Mouse (Mus musculus): ENCODE results near the gene Aldh1l1. TPM values are rescaled to one million over a fixed set of nuclear protein-coding genes. Genes with fewer than 3 reads are reported as not detected.
A peak's percentile ranks its signal among the peaks of the same experiment; 100 is the strongest.

The Aldh1l1 gene
- polyA plus RNA-seq, 1 experiment from 2014 or later: 2.1 TPM

- no peak for ATAC-seq (ENCODE audit: insufficient number of reproducible peaks, insufficient read depth, low FRiP score, low TSS enrichment)
- Histone ChIP-seq H3K4me3 (peak overlapping the region; percentile 65), H3K36me3 (no peaks in the 10 kb centered on the region), H3K27me3 (peaks cover 28% of the 10 kb centered on the region), H3K4me2 (replicated peaks) (peak overlapping the region; percentile 100), H3K9me3 (no peaks in the 10 kb centered on the region), H3K27ac (no peak overlapping the region), H3K4me1 (peaks cover 15% of the 10 kb centered on the region), H3K9ac (peak overlapping the region; percentile 66)
- under 1% methylated on average over 38 of the region's 38 CpGs for WGBS
Measured at GRCm38 (mm10) chr6:90462841-90463227, 23.4 kb upstream of the Aldh1l1 start.

- no peak overlapping the region for H3K27ac ChIP-seq
- H3K4me1 ChIP-seq: peaks cover 15% of the 10 kb centered on the region
- H3K27me3 ChIP-seq: peaks cover 28% of the 10 kb centered on the region
- WGBS: under 1% methylated on average over 31 of the region's 31 CpGs
- ATAC-seq (ENCODE audit: insufficient number of reproducible peaks, insufficient read depth, low FRiP score, low TSS enrichment): peak; percentile 62
- H3K4me2 ChIP-seq (replicated peaks): peak overlapping the region; percentile 100
- H3K9ac ChIP-seq: peak overlapping the region; percentile 66
- H3K4me3 ChIP-seq: peak overlapping the region; percentile 65
- H3K36me3 ChIP-seq: no peaks in the 10 kb centered on the region
- H3K9me3 ChIP-seq: no peaks in the 10 kb centered on the region
Measured at GRCm38 (mm10) chr6:90463228-90463862, 22.9 kb upstream of the Aldh1l1 start.

DNA sequence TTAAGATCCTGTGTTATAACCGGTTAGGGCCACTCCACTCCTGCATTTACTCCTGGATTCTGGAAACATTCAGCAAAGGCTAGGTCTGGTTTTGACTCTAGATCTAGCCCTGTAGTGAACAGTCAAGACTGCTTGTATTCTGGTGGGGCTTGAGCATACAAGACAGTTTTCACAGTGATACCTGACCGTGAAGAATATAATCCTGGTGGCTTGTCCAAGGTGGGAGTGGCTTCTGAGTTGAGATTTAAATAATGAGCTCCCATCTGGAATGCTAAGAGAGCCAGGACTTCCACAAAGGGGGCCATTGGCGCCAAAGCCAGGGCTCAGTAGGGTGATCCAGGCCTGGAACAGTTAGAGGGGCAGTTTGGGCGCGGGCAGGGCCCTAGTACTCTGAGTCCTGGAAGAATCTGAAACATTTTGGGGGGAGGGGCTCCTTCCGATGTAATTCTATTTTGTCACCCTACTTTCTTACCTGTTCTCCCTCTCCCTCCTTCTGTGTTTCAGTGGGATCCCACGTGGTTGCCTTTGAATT is 22.3 kb upstream of the Aldh1l1 start:
- peaks cover 28% of the 10 kb centered on the region for H3K27me3 ChIP-seq
- no peaks in the 10 kb centered on the region for H3K9me3 ChIP-seq
- no peaks in the 10 kb centered on the region for H3K36me3 ChIP-seq
- 0 out of 2 replicates have a peak, but pooled peaks have one; percentile 2 for ATAC-seq (ENCODE audit: insufficient number of reproducible peaks, insufficient read depth, low FRiP score, low TSS enrichment)
- no peak overlapping the region for H3K27ac ChIP-seq
- H3K9ac ChIP-seq: 0 out of 2 replicates have a peak overlapping the region, but pooled peaks have one; percentile 27
- peak overlapping the region; percentile 100 for H3K4me2 ChIP-seq (replicated peaks)
- peaks cover 15% of the 10 kb centered on the region for H3K4me1 ChIP-seq
- peak overlapping the region; percentile 65 for H3K4me3 ChIP-seq
- WGBS: 27% methylated on average over 7 of the region's 7 CpGs

- Histone ChIP-seq H3K4me1 (peaks cover 15% of the 10 kb centered on the region), H3K36me3 (no peaks in the 10 kb centered on the region), H3K9me3 (no peaks in the 10 kb centered on the region), H3K4me3 (no peak overlapping the region), H3K9ac (no peak overlapping the region), H3K4me2 (replicated peaks) (no peak overlapping the region), H3K27ac (no peak overlapping the region), H3K27me3 (peaks cover 28% of the 10 kb centered on the region)
- 90% methylated on average over 11 of the region's 11 CpGs for WGBS
- no peak for ATAC-seq (ENCODE audit: insufficient number of reproducible peaks, insufficient read depth, low FRiP score, low TSS enrichment)
Measured at GRCm38 (mm10) chr6:90465028-90465640, 21.1 kb upstream of the Aldh1l1 start.

DNA sequence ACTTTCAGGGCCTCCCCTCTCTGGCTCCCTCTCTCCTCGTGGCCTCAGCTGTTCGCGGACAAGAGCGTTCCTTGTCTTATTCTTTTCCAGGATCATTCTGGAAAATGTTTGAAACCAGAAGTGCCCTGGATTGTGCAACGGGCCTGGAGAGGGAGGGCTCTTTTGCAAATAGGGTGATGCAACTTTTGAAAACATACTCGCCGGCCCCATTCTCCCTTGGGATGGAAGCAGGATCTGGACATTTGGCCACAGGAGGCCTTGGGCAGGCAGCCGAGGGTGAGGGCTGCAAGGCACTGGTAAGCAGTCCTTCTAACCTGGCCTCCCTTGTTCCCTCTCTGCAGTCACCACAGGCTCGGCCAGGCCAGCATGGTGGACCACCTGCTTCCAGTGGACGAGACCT is 20.1 kb upstream of the Aldh1l1 start:
- WGBS: 78% methylated on average over 10 of the region's 10 CpGs
- ATAC-seq (ENCODE audit: insufficient number of reproducible peaks, insufficient read depth, low FRiP score, low TSS enrichment): no peak

GRCm38 (mm10) chr6:90466847-90467410 is 19.3 kb upstream of the Aldh1l1 start:
- no peaks in the 10 kb centered on the region for H3K36me3 ChIP-seq
- no peak overlapping the region for H3K4me2 ChIP-seq (replicated peaks)
- ATAC-seq (ENCODE audit: insufficient number of reproducible peaks, insufficient read depth, low FRiP score, low TSS enrichment): no peak
- H3K4me1 ChIP-seq: peaks cover 23% of the 10 kb centered on the region
- no peaks in the 10 kb centered on the region for H3K9me3 ChIP-seq
- H3K9ac ChIP-seq: no peak overlapping the region
- H3K4me3 ChIP-seq: no peak overlapping the region
- peaks cover 12% of the 10 kb centered on the region for H3K27me3 ChIP-seq
- no peak overlapping the region for H3K27ac ChIP-seq
- WGBS: 91% methylated on average over 12 of the region's 12 CpGs

More for the DNA sequence above, 20.1 kb upstream of the Aldh1l1 start:
- Histone ChIP-seq H3K4me1 (peaks cover 20% of the 10 kb centered on the region), H3K4me3 (no peak overlapping the region), H3K4me2 (replicated peaks) (no peak overlapping the region), H3K36me3 (no peaks in the 10 kb centered on the region), H3K9ac (no peak overlapping the region), H3K27ac (no peak overlapping the region), H3K27me3 (peaks cover 20% of the 10 kb centered on the region), H3K9me3 (no peaks in the 10 kb centered on the region)

GRCm38 (mm10) chr6:90468216-90468615 is 18.0 kb upstream of the Aldh1l1 start:
- H3K9me3 ChIP-seq: no peaks in the 10 kb centered on the region
- H3K27ac ChIP-seq: no peak overlapping the region
- WGBS: 73% methylated on average over 1 of the region's 1 CpGs
- H3K4me2 ChIP-seq (replicated peaks): no peak overlapping the region
- no peak for ATAC-seq (ENCODE audit: insufficient number of reproducible peaks, insufficient read depth, low FRiP score, low TSS enrichment)
- H3K27me3 ChIP-seq: peaks cover under 1% of the 10 kb centered on the region; the same call in 1 of the 2 replicates
- no peaks in the 10 kb centered on the region for H3K36me3 ChIP-seq
- no peak overlapping the region for H3K9ac ChIP-seq
- no peak overlapping the region for H3K4me3 ChIP-seq
- H3K4me1 ChIP-seq: peaks cover 16% of the 10 kb centered on the region

GRCm38 (mm10) chr6:90469041-90469440 is 17.2 kb upstream of the Aldh1l1 start:
- Histone ChIP-seq H3K9me3 (no peaks in the 10 kb centered on the region), H3K4me3 (no peak overlapping the region), H3K36me3 (no peaks in the 10 kb centered on the region), H3K4me2 (replicated peaks) (no peak overlapping the region), H3K9ac (no peak overlapping the region), H3K4me1 (peaks cover 8% of the 10 kb centered on the region), H3K27ac (no peak overlapping the region), H3K27me3 (no peaks in the 10 kb centered on the region)
- WGBS: 88% methylated on average over 6 of the region's 6 CpGs
- no peak for ATAC-seq (ENCODE audit: insufficient number of reproducible peaks, insufficient read depth, low FRiP score, low TSS enrichment)

DNA sequence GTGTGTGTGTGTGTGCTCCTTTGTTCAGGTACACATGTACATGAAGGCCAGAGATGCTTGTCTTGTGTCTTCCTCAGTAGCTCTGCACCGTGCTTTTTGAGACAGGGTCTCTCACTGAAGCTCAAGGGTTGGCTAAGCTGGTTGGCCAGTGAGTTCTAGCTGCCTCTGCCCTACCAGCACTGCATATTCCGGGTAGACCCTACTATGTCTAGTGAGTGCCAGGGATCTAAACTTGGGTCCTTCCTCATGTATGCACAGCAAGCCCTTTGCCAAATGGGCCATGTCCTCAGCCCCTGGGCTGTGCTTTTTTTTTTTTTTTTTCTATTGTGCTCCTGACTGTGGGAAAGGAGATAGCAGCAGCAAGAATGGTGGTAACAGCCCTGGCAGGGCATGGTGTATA is 16.0 kb upstream of the Aldh1l1 start:
- no peaks in the 10 kb centered on the region for H3K36me3 ChIP-seq
- no peak overlapping the region for H3K9ac ChIP-seq
- 95% methylated on average over 2 of the region's 2 CpGs for WGBS
- no peak for ATAC-seq (ENCODE audit: insufficient number of reproducible peaks, insufficient read depth, low FRiP score, low TSS enrichment)
- no peak overlapping the region for H3K4me2 ChIP-seq (replicated peaks)
- no peaks in the 10 kb centered on the region for H3K9me3 ChIP-seq
- no peak overlapping the region for H3K27ac ChIP-seq
- H3K27me3 ChIP-seq: no peaks in the 10 kb centered on the region
- peaks cover 8% of the 10 kb centered on the region for H3K4me1 ChIP-seq
- H3K4me3 ChIP-seq: no peak overlapping the region

GRCm38 (mm10) chr6:90470947-90471541 is 15.2 kb upstream of the Aldh1l1 start:
- Histone ChIP-seq H3K4me3 (no peak overlapping the region), H3K27ac (peak overlapping the region; percentile 63; the same call in 1 of the 2 replicates), H3K4me1 (peaks cover 8% of the 10 kb centered on the region), H3K27me3 (no peaks in the 10 kb centered on the region), H3K9ac (no peak overlapping the region), H3K36me3 (no peaks in the 10 kb centered on the region), H3K4me2 (replicated peaks) (no peak overlapping the region), H3K9me3 (no peaks in the 10 kb centered on the region)
- WGBS: 34% methylated on average over 12 of the region's 12 CpGs
- no peak for ATAC-seq (ENCODE audit: insufficient number of reproducible peaks, insufficient read depth, low FRiP score, low TSS enrichment)

DNA sequence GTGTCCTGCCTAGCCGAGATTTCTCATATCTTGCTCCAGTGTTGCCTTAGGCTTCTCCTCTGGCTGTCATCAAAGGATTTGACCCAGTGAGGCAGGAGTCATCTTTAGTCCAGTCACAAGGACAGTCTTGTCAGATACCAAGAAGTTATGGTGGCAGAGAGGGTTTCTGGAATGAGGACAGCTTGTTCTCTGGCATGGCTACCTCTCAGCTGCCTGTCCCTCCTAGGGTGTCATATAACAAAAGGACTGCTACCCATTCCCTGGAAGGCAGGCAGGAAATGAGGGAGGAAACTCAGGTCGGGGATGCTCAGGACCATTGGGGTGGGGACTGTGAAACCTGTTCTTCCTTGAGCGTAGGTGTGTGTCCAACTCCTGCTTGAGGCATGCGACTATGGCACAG is 14.1 kb upstream of the Aldh1l1 start:
- ATAC-seq (ENCODE audit: insufficient number of reproducible peaks, insufficient read depth, low FRiP score, low TSS enrichment): no peak
- WGBS: 57% methylated on average over 4 of the region's 4 CpGs
- no peaks in the 10 kb centered on the region for H3K27me3 ChIP-seq
- no peak overlapping the region for H3K4me3 ChIP-seq
- H3K27ac ChIP-seq: no peak overlapping the region
- H3K4me2 ChIP-seq (replicated peaks): no peak overlapping the region
- no peaks in the 10 kb centered on the region for H3K36me3 ChIP-seq
- peaks cover 8% of the 10 kb centered on the region for H3K4me1 ChIP-seq
- H3K9me3 ChIP-seq: no peaks in the 10 kb centered on the region
- no peak overlapping the region for H3K9ac ChIP-seq

Data from embryonic facial prominence, embryonic 12.5 days (tissue).